8 mouse cellular contexts compared by ENCODE assay signal in the genomic region with DNA sequence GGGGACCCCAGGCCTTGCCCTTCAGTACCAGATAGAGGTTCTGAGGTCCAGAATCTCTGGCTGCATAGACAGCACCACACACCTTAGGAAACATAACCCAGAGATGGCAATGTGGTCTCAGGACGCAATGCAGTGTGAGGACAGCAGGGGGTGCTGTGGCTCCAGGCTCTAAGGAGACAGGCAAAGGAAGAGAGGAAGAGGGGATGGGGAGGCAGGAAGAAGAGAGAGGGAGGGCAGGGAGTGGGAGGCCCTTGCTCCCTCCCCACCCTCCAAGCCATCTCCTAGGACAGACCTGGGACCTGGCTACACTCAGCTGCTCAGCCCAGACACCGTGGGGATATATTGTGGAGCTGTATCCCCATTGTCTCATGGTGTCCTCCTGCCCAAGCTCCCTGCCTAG. TPM values are rescaled to one million over a fixed set of nuclear protein-coding genes. Genes with fewer than 3 reads are reported as not detected.
DNase-seq lines count a peak whose midpoint lies in the region; ATAC-seq and TF ChIP-seq lines count a peak whose summit lies in the region.

No protein-coding gene starts in this region.

- H3K9ac ChIP-seq in heart, embryonic 15.5 days: no peak overlapping the region
- H3K9ac ChIP-seq in neural tube, embryonic 13.5 days: 0 out of 2 replicates have a peak overlapping the region, but pooled peaks have one; percentile 2

- no peak for TF ChIP-seq POLR2A in lung, adult 2 months (IDR thresholded peaks at IDR 0.05; ENCODE audit: borderline replicate concordance, extremely low read depth, low read depth, low read length)

- H3K27ac ChIP-seq in embryonic facial prominence, embryonic 10.5 days (replicated peaks): peak overlapping the region; percentile 82; the same call in 1 of the 2 replicates
- no peak overlapping the region for H3K27ac ChIP-seq in heart, embryonic 15.5 days
- H3K27ac ChIP-seq in neural tube, embryonic 13.5 days (replicated peaks): peak overlapping the region; percentile 92; the same call in 1 of the 2 replicates

- peak; percentile 48 for DNase-seq in 416B (ENCODE audit: low read depth)
- peak; percentile 71 for DNase-seq in adrenal gland, adult 8-10 months
- peak; percentile 81 for DNase-seq in embryonic facial prominence, embryonic 10.5 days (ENCODE audit: low spot score)
- DNase-seq in kidney, postnatal 36 days: peak; percentile 74 to 89
- peak; percentile 82 for DNase-seq in lung, adult 2 months
- peak; percentile 45 for DNase-seq in testis, postnatal 14 days (ENCODE audit: low spot score)

- H3K4me3 ChIP-seq in embryonic facial prominence, embryonic 10.5 days: no peak overlapping the region
- H3K4me3 ChIP-seq in heart, embryonic 15.5 days: no peak overlapping the region
- H3K4me3 ChIP-seq in lung, adult 2 months (replicated peaks; ENCODE audit: extremely low read depth, low read depth, low read length): no peak overlapping the region
- no peak overlapping the region for H3K4me3 ChIP-seq in neural tube, embryonic 13.5 days

- 0 out of 2 replicates have a peak, but pooled peaks have one; percentile 4 for ATAC-seq in heart, embryonic 15.5 days (replicated peaks; ENCODE audit: insufficient number of reproducible peaks, insufficient read depth, low FRiP score, low read depth)
- 0 out of 2 replicates have a peak, but pooled peaks have one; percentile 19 for ATAC-seq in neural tube, embryonic 13.5 days (ENCODE audit: low read depth)

- H3K36me3 ChIP-seq in embryonic facial prominence, embryonic 10.5 days (replicated peaks): no peaks in the 10 kb centered on the region
- no peaks in the 10 kb centered on the region for H3K36me3 ChIP-seq in heart, embryonic 15.5 days
- H3K36me3 ChIP-seq in neural tube, embryonic 13.5 days: no peaks in the 10 kb centered on the region

- H3K4me2 ChIP-seq in heart, embryonic 15.5 days: no peak overlapping the region
- no peak overlapping the region for H3K4me2 ChIP-seq in neural tube, embryonic 13.5 days

- H3K4me1 ChIP-seq in embryonic facial prominence, embryonic 10.5 days: peaks cover 70% of the 10 kb centered on the region
- peaks cover 51% of the 10 kb centered on the region for H3K4me1 ChIP-seq in heart, embryonic 15.5 days (replicated peaks)
- H3K4me1 ChIP-seq in lung, adult 2 months (ENCODE audit: control insufficient read depth, insufficient read depth, low read length): peaks cover 49% of the 10 kb centered on the region
- peaks cover 82% of the 10 kb centered on the region for H3K4me1 ChIP-seq in neural tube, embryonic 13.5 days (replicated peaks)

- no peaks in the 10 kb centered on the region for H3K9me3 ChIP-seq in embryonic facial prominence, embryonic 10.5 days
- no peaks in the 10 kb centered on the region for H3K9me3 ChIP-seq in heart, embryonic 15.5 days (replicated peaks)
- no peaks in the 10 kb centered on the region for H3K9me3 ChIP-seq in neural tube, embryonic 13.5 days

- WGBS in embryonic facial prominence, embryonic 10.5 days: 13% methylated on average over 2 of the region's 2 CpGs
- WGBS in heart, embryonic 15.5 days: 7% methylated on average over 2 of the region's 2 CpGs
- WGBS in lung, adult 2 months: 22% methylated on average over 2 of the region's 2 CpGs
- WGBS in neural tube, embryonic 13.5 days: 6% methylated on average over 2 of the region's 2 CpGs

- H3K27me3 ChIP-seq in embryonic facial prominence, embryonic 10.5 days (replicated peaks; ENCODE audit: low read depth, poor library complexity, severe bottlenecking): peaks cover 10% of the 10 kb centered on the region
- H3K27me3 ChIP-seq in heart, embryonic 15.5 days: no peaks in the 10 kb centered on the region
- H3K27me3 ChIP-seq in neural tube, embryonic 13.5 days: no peaks in the 10 kb centered on the region; the same call in 1 of the 2 replicates

- TF ChIP-seq CTCF in lung, adult 2 months (IDR thresholded peaks at IDR 0.05; ENCODE audit: insufficient read depth, low read length): peak; percentile 97

RNA-seq across cellular contexts. Expression of gene Tpra1, which starts 25.5 kb away (rescaled TPM):
- total RNA-seq in adrenal gland, adult 8-10 months (2022): 100 to 1,000 TPM; 122 to 168 (median 148) TPM
- polyA plus RNA-seq in embryonic facial prominence, embryonic 10.5 days (2016; fragmentation: Nextera tagmentation; extraction: Ambion mirVana): 54.4 and 56.7 TPM in 2 replicates
- 41.4 and 54.7 TPM in 2 replicates for polyA plus RNA-seq in heart, embryonic 15.5 days (2015; fragmentation: Nextera tagmentation; extraction: Ambion mirVana)
- polyA plus RNA-seq in lung, adult 2 months (2012; rRNA removed): 176 and 184 TPM in 2 replicates
- 75.6 and 76.1 TPM in 2 replicates for polyA plus RNA-seq in neural tube, embryonic 13.5 days (2015; fragmentation: Nextera tagmentation; extraction: Ambion mirVana)

RNA-seq across cellular contexts. Expression of gene Mcm2, which starts 29.0 kb away (rescaled TPM):
- 10 to 100 TPM; 26.9 to 51.6 (median 35.2) TPM for total RNA-seq in adrenal gland, adult 8-10 months (2022)
- 262 and 280 TPM in 2 replicates for polyA plus RNA-seq in embryonic facial prominence, embryonic 10.5 days (2016; fragmentation: Nextera tagmentation; extraction: Ambion mirVana)
- 68.2 and 94.2 TPM in 2 replicates for polyA plus RNA-seq in heart, embryonic 15.5 days (2015; fragmentation: Nextera tagmentation; extraction: Ambion mirVana)
- polyA plus RNA-seq in lung, adult 2 months (2012; rRNA removed): 11.1 and 12.6 TPM in 2 replicates
- polyA plus RNA-seq in neural tube, embryonic 13.5 days (2015; fragmentation: Nextera tagmentation; extraction: Ambion mirVana): 33.5 and 40.5 TPM in 2 replicates

RNA-seq across cellular contexts. Expression of gene Podxl2, which starts 52.8 kb away (rescaled TPM):
- 100 to 1,000 TPM in 2 of 4 experiments, 10 to 100 TPM in 2; 40.6 to 123 (median 83.0) TPM for total RNA-seq in adrenal gland, adult 8-10 months (2022)
- 52.1 and 56.3 TPM in 2 replicates for polyA plus RNA-seq in embryonic facial prominence, embryonic 10.5 days (2016; fragmentation: Nextera tagmentation; extraction: Ambion mirVana)
- 42.5 and 52.5 TPM in 2 replicates for polyA plus RNA-seq in heart, embryonic 15.5 days (2015; fragmentation: Nextera tagmentation; extraction: Ambion mirVana)
- 35.8 and 51.4 TPM in 2 replicates for polyA plus RNA-seq in lung, adult 2 months (2012; rRNA removed)
- 548 and 565 TPM in 2 replicates for polyA plus RNA-seq in neural tube, embryonic 13.5 days (2015; fragmentation: Nextera tagmentation; extraction: Ambion mirVana)
